Mouse (Mus musculus) naive thymus-derived CD4-positive, alpha-beta T cell, adult 2 months (primary cell): ENCODE measurements around the gene Sgf29.
A peak's percentile ranks its signal among the peaks of the same experiment; 100 is the strongest.

Experiments used
- DNase-seq: peaks from one replicate; pipeline ENCODE4 v3.0.0-alpha.2; 2011; ENCODE audit warnings: low read depth

Gene Sgf29

DNA sequence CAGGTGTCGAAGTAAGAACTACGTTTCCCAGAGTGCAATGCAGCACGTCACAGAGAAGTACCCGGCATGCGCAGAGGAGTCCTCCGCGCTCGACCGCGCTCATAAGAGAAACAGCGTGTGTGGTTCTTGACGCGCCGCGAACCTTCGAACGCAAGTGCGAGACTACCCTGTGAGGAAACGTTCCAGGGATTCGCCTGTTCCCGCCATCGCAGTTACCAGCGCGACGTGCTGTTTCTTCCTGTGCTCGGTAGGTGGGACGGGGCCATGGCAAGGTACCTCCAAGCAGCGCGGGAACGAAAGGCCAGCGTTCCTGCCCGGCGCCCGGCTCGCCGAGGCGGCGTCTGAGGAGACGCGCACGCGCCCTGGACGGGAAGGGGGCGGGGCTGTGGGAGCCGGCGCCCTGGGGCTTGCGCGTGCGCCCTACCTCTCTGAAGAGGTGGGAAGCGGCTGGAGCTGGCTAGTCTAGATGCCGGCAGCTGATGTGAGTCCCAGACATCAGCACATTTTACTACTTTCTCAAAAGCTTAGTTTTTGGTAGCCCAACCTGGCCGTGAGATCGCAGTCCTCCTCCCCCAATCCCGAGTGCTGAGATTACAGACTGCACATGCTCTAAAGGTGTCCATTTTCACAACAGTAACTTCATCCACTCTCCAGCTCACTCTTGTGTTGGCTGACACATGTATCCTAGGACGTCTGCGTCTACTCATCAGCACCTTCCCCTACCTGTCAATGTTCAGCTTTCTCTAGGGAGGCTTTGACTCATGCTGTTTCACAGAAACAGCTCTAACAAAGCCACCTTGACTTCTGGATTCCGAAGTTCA lies at the start of gene Sgf29:
Gene Sgf29, plus strand, starts transcription at position 79 of the 821 bp plus-strand sequence.
- DNase-seq: peak; percentile 96

DNA sequence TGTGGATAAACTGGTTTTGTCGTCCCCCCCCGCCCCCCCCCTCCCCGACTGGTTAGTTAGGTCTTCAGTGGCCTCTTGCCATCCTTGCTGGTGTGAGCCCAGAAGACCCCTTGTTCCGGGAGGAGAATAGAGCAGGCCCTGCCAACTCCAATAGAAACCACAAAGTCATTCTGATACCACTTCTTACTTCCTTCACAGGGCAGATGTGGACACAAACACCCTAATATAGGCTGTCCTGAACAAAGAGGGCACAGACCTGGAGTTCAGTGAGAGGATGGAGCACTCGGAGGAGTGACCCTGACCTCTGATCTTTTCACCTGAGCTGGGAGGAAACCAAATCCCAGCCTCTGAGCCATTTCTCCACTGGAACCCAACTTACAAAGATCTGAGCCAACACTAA lies 47.2 kb upstream of the Sgf29 start:
- DNase-seq: no peak

DNA sequence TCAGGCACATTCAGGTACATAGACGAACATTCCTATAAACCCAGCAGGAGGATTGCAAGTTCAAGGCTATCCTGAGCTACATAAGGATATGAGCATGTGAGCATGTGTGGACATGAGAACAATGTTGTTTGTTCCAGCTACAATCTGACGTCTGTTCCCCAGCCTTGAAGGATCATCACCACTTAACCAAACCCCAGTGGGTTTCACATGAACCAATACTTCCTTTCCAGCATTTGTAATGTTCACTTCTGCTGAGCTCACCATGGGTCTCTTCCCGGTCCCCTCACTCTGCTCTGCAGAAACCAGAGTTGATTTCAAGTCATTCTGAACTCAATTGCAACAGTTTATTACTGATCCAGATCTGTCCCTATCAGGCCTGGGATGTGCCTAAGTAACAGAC lies 46.5 kb upstream of the Sgf29 start:
- no peak for DNase-seq

DNA sequence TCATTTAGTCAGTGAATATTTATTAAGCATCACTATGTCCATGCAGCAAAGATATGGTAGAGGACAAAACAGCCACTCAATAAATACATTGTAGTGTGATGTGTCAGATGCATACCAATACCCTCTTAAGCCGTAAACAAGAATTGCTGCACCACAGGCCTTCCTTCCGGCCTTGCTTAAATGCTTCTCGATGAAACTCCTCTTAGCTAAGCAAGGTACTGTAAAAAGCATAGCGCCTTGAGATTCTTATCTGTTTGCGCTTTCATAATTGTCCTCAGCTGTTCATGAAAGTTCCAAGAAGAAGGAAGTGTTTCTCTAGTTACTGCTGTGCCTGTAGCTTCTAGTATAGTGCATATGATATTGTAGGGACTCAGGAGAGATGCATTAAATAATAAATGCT lies 42.5 kb upstream of the Sgf29 start:
- peak; percentile 51 for DNase-seq

DNA sequence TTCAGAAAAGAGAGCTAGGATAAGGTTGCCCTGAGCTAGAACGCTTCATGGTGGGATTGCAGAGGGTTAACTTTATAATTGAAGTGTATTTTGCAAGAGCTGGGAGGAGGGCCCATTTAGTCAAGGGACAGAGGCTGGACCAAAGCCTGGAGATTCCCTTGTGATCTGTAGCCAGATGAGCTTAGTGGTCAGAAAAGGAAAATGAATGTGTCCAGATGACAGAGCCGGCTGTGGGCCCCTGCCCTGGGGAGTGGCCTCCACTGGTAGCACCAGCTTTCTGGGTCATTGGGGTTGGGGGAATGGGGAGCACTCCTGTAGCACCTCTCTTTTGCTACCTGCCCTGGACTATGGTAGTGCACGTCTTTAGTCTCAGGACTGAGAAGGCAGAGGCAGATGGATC lies 42.0 kb upstream of the Sgf29 start:
- DNase-seq: no peak

DNA sequence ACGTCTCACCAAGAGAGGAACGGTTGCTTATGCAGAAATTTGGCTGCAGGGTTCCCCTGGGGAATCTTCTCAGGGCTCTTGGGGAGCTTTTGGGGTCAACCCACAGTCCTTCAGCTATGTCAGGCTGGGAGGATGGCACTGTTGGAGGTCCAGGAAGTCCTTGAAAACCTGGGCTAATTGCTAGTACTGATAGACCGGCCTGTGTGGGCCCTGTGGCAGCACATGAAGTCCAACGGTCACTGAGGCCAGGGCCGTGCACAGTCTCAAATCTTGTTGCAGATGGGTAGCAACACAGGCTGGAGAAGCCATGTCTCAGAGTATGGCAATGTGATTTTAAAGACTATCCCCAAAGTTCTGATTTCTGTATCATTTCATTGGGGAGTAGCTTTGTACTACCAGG lies 41.3 kb upstream of the Sgf29 start:
- no peak for DNase-seq

DNA sequence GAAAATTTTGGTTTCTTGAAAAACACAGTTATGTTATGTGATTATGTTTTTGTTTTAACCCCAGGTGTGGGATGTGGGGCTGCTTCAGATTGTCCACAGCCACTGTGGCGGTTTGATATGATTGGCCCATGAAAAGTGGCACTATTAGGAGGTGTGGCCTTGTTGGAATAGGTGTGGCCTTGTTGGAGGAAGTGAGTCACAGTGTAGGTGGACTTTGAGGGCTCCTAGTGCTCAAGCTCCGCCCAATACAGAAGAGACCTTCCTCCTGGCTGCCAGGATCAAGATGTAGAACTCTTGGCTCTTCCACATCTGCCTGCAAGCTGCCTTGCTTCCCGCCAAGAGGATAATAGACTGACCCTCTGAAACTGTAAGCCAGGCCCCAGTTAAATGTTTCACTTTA lies 36.4 kb upstream of the Sgf29 start:
- no peak for DNase-seq

DNA sequence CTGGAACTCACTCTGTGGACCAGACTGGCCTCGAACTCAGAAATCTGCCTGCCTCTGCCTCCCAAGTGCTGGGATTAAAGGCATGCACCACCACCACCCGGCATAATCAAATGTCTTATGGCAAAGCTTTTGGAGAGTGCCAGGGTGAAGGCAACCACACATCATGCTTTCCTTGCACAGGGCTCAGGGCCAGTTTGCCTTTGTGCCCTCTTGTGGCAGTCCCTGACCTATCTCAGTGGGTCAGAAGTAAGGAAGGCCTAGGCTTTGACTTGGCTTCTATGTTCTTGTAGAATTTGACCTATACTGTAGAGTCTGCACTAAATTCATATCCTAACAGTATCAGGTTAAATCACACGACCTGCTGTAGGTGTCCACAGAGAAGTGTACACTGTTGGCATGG lies 32.4 kb upstream of the Sgf29 start:
- no peak for DNase-seq

DNA sequence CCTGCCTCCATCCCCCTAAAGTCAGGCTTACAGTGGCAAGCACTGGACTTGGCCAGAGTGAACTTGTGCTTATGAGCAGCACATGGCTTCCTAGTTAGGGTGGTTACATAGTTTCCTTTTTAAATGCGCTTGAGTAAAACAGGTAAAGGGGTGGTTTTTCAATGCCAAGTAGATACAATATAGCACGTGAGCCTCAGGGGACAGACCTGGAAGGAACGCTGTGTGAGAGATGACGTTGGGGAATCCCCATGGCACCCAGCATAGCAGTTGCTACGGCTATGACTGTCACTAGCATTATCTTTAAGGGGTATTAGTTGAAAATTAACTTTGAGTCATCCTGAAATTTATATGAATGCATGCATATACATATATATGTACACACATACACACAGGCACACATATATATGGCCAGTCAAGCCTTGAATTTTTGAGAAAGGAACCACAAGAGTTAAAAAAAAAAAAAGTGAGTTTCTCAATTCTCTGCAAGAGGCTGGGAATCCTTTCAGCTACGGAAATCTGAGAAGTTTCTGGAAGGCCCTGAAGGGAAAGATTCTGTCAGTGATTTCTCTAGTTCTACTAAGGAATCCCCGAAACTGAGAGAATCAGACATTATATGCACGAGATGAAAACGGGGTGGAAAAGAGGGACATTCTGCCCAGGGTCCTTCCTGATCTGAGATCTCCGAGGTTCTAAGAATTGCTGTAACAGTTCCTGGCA lies 29.4 kb upstream of the Sgf29 start:
- DNase-seq: no peak

DNA sequence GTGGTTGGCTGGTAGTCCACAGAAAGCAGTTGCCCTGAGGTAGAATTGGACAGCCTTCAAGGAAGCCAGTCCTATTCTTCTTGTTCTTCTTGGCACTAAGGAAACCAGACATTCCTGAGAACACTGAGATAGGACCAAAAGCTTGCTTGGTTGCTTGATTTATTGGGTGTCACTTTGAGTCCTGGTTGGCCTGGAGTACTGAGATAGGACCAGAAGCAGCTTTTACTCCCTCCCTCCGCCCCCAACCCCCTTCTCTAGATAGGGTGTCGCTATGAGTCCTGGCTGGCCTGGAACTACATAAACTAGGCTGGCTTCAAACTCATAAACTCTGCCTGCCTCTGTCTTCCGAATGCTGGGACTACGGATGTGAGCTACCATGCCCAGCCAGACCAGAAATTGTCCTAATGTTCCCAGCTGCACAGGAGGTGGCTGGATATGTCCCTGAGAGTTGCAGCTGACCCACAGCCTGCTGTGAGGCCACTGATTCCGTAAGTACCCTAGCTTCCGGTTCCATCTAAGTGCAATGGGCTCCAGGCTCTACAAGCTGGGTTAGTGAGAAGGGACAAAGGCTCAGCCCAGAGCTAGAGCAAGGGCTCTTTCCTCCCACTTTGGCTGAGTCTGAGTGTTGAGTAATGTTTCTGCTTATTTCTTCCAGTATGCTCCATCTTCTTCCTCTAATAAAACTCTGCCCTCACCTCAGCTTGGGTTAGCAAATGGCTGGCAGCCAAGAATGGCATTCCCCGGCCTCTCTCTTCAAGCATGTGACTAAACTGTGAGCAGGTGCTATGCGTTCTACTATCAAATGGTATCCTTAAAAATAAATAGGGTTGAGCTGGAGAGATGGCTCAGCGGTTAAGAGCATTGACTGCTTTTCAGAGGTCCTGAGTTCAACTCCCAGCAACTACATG lies 27.4 kb upstream of the Sgf29 start:
- DNase-seq: no peak

DNA sequence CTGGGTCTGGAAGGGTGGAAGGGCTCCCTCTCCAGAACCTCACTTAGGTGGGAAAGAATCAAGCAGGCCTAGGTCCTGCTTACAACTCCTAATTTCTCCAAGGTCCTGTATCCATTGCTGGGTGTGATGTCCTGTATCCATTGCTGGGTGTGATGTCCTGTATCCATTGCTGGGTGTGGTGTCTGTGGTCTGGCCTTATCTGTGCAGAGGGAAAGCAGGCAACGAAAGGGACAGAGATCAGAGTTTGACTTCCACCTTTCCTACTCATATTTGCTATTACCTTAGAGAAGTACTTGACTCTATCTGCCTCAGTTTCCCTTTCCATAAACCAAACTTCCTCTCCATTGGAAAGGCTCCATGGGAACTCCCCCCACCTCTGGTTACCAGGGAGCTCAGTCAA lies 25.7 kb upstream of the Sgf29 start:
- DNase-seq: no peak

DNA sequence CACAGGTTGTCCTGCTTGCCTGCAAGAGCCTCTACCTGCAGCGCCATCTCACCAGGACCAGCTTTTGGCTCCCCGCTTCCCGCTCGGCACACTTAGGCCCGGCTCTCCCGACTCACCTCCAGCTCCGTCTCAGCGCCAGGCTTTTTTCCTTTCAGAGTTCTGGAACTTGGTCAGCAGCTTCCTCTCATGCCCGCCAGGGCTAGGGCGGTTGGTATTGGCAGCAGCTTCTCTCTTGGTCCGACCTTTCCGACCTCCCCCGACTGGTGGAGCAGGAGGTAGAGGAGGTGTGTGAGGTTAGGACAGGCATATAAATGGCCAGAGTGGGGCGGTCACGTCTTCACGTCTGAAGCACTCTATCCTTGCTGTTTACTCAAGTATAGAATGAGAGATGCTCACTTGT lies 24.3 kb upstream of the Sgf29 start:
- no peak for DNase-seq

DNA sequence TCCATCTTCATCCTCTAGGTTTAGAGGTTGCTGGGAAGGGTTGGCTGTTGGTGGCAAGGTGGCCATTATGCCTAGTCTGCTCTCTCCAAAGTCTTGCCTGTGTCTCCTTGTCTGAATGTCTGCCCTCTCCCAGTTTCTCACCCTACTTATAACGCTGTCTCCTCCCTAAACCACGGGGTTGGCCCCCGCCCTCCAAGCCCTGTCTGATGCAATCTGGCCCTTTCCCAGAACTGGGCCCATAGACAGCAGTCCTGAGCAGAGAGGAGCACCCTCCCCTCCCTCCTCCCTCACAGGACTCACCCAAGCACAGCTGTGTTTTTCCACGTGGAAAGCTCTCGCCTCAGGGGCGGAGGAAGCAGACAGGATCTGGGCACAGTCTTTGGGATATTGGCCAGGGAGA lies 23.7 kb upstream of the Sgf29 start:
- no peak for DNase-seq

DNA sequence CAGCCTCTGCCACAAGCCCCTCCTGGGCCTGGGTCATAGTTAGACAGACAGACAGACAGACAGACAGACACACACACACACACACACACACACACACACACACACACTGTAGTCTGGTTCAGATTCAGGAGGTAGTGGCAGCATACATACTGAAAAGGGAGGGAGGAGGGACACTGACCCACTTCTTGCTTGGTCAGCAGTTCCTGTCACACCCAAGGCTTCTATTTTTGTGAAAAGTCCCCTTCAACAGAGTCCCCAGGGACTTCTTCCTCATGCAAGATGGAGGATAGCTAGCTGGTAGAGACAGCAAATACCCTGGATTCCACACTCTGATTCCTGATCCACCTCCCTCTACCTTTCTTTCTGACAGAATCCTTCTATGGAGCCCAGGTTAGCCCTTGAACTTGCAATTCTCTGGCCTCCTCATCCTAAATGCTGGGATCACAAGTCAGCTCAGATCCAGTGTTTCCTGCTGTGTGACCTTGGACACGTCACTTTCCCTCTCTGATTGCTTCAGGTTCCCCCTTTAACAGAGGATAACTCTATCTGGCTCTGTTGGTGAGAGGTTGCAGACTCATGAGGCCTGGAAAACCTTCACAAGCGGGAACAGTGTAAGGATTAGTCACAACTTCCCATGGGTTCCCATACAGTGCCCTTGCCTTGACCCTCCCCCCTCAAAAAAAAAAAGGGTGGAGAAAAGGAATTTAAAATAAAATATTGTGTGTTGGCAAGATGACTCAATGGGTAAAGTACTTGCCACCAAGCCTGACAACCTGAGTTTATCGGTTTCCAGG lies 23.1 kb upstream of the Sgf29 start:
- no peak for DNase-seq

DNA sequence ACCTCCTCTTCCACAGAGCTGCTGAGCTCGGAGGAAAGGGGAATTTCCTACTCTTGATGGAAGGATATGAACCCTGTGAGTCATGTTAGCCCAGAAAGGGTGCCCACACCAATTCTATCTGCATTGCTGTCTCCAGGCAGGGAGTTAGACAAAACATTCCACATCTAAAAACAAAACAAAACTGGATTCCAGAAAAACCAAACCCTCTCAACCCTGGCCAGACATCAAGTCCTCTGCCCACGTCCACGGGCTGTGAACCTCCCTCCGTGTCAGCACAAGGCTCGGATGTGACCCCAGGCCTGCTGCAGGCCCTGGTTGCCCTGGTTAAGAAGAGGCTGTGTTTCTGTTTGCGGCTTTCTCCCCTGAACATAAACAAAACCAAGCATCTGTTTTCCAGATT lies 21.0 kb upstream of the Sgf29 start:
- DNase-seq: no peak

DNA sequence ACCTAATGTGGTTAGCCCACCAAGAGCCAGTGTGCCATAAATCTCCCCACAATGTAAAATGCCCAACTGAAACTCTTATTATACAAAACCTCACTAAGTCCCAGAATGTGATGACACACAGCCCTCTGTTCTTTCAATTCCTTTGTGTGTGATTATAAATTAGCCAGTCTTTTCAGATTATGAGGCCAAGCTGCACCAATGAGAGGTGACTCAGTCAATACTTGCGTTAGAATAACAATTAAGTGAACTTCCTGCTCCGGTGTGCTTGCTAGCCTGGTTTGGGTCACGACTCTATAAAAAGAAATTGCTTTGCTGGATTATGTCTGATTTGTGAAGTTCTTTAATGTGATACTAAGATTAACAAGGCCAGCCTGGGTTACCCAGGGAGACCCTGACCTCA lies 19.2 kb upstream of the Sgf29 start:
- DNase-seq: no peak

DNA sequence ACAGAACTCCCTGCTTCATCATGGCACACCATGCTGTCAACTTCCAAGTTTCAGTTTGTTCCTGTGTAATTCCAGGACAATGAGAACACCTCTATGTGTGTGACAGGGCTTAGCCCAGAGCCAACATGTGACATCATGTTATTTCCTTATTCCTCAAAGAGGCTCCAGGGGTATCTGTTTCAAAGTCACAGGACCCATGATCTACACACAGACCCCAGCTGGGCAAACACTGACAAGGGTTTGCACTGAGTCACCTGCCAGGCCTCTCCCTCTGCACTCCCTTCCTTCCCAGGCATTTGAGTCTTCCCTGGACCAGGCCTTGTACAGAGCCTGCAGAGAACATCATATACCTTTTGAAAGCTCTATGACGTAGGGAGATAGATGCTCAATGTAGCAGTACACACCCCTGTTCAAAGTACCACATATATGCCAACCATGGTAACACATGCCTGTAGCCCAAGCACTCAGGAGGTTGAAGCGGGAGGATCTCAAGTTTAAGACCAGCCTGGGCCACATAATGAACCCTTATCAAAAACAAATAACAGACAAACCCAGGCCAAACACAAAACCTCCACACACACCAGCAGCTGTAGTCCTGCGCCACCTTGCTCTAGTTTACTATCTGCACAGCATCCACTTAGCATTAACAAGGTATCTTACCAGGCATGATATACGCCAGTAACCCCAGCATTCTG lies 18.1 kb upstream of the Sgf29 start, which contains the start of gene Nupr1:
Gene Nupr1, minus strand, starts transcription at position 38 of the 695 bp plus-strand sequence.
- no peak for DNase-seq

DNA sequence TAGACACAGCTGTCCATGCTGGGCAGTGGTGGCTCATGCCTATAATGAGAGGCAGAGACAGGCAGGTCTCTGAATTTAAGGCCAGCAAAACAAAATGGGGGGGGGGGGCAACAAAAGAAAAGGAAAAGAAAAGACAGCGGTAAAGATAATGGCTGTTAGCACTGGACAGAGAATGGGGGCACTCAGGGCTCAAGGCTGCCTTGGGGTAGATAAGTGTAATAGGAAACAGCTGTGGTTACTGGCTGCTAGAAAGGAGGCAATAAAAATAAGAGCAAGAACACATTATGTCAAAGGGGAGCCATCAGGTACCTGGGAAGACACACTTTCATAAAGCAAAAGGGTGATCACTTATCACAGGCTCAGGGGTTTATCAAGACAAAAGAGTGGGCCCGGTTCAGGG lies 16.6 kb upstream of the Sgf29 start:
- no peak for DNase-seq

DNA sequence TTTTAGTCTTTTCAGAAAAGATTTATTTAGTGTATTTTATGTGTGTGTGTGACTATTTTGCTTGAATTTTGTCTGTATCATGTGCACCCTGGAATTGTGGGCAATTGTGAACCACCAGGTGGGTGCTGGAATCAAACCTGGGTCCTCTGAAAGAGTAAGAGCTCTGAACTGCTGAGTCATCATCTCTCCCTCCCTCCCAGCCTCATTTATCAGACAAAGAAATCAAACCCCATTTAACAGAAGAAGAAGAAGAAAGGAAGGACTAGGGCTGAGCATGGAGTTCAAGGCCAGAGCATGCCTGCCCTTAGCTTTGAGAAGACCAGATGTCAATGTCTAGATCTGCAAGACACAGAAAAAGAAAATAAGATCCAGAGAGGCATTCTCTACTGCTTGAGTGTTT lies 13.7 kb upstream of the Sgf29 start:
- no peak for DNase-seq

DNA sequence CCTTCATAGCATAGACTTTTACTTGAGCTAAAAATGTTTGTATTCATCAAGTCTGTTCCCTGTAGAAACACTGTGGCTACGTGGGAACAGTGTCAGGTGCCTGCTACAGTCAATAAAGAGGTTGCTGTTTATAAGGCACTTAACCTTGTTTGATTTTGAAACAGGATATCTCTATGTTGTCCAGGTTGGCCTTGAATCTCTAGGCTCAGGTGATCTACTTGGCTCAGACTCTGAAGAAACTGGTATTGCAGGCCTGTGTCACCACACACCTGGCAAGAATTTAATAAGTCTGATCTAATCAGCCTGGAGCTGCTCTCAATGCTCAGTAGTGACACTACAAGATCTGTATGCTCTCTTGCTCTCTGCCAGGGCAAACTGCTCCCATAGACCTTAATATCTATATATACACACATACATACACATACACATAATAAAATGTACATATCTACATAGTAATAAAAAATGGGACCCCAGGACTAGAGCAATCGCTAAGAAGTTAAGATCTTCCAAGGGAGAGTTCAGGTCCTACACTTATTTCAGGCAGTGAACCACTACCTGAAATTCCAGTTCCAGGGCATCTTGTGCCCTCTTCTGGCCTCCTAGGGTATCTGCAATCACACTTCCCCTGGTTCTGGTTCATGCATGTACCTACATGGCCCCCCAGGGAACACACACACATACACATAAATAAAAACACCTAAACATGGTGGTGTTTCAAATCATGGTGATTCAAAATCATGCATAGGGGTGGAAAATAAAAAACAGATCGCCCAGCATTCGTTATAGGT lies 12.2 kb upstream of the Sgf29 start:
- peak; percentile 79 for DNase-seq
